Mouse (Mus musculus) kidney, adult 2 months (tissue): ENCODE data around the gene Mc1r.

ENCODE experiments used
- CTCF ChIP-seq: fragments of 200-500 bp; conservative IDR thresholded peaks from 2 replicates; pipeline ENCODE4 v1.5.1; 2011; ENCODE audit warnings: low read depth, mild to moderate bottlenecking, control low read depth, low read length, moderate library complexity, mixed read lengths; ENCODE audit not compliant: insufficient read depth, insufficient read length
- POLR2A ChIP-seq: fragments of 200-500 bp; IDR thresholded peaks from one replicate; pipeline ENCODE4 v1.6.1; 2011; ENCODE audit warnings: low read depth, low read length, control low read depth

- TF ChIP-seq POLR2A (no peak), CTCF (peak; percentile 80)
Measured at GRCm38 (mm10) chr8:123406786-123407185, at the start of gene Mc1r.
